Comparison of ENCODE assay signal across 8 mouse cellular contexts in the genomic region with DNA sequence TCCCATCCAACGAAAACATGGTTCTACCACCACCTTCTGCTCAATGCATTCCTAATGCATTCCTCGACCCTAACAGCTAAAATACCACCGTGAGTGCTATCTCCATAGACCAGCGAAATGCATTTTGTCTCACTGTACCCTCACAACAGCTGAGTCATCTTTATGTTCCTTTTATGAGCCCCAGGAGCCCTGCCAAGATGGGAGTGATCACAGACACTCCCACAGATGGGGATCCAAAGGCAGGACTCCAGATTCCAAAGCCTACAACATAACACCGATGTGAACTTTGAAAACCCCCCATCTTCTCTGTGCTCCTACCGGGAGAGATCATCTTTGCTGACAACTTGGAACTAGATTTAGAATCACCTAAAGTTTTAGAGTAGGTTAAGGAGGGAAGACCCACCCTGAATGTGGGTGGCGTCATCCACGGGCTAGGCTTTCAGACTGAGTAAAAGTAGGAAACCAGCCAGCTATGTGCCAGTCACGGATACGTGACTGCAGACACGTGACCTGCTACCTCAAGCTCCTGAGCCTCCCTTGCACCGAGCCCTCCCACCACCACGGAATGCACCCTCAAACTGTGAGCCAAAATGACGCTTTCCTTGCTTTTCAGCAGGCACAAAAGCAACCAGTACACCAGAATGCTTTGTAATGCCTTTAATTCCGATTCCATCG. TPM values are rescaled to one million over a fixed set of nuclear protein-coding genes. Genes with fewer than 3 reads are reported as not detected.
DNase-seq lines count a peak whose midpoint lies in the region; ATAC-seq lines count a peak whose summit lies in the region.

No protein-coding gene starts in this region.

- WGBS in neural tube, embryonic 11.5 days: 92% methylated on average over 16 of the region's 16 CpGs

- H3K9ac ChIP-seq in neural tube, embryonic 11.5 days (ENCODE audit: low read length): no peak overlapping the region

- no peak overlapping the region for H3K4me3 ChIP-seq in neural tube, embryonic 11.5 days (ENCODE audit: low read depth, low read length)

- no peaks in the 10 kb centered on the region for H3K9me3 ChIP-seq in neural tube, embryonic 11.5 days (ENCODE audit: control insufficient read depth, low read length)

- no peaks in the 10 kb centered on the region for H3K36me3 ChIP-seq in neural tube, embryonic 11.5 days (ENCODE audit: control insufficient read depth, insufficient read depth, low read length)

- H3K27me3 ChIP-seq in neural tube, embryonic 11.5 days (ENCODE audit: control insufficient read depth, insufficient read depth, low read length): no peaks in the 10 kb centered on the region

- no peak for ATAC-seq in neural tube, embryonic 11.5 days (ENCODE audit: insufficient read depth, low FRiP score, low TSS enrichment)

- H3K4me2 ChIP-seq in neural tube, embryonic 11.5 days (ENCODE audit: low read depth): no peak overlapping the region

- H3K4me1 ChIP-seq in neural tube, embryonic 11.5 days (ENCODE audit: control insufficient read depth, insufficient read depth, low read length): peaks cover 8% of the 10 kb centered on the region

- peak; percentile 54 to 55 for DNase-seq in frontal cortex, postnatal 36 days (ENCODE audit: low spot score in 2 of 2)
- DNase-seq in frontal cortex, postnatal 25 days (ENCODE audit: low spot score in 2 of 2): no peak
- no peak for DNase-seq in neural tube, embryonic 11.5 days (ENCODE audit: low spot score)
- no peak for DNase-seq in neural tube, embryonic 10.5 days (ENCODE audit: extremely low spot score, low spot score)
- peak; percentile 40 to 51 for DNase-seq in kidney, postnatal 25 days
- DNase-seq in urinary bladder, postnatal 10 days (ENCODE audit: low spot score): peak; percentile 9
- no peak for DNase-seq in adrenal gland, postnatal 14 days
- DNase-seq in cerebellum, adult 8-10 months: no peak

- 0 out of 2 replicates have a peak overlapping the region, but pooled peaks have one; percentile 8 for H3K27ac ChIP-seq in neural tube, embryonic 11.5 days (ENCODE audit: low read depth, low read length)

RNA-seq across cellular contexts. Expression of gene Dnah8, which starts 14.7 kb away (rescaled TPM):
- 0.61 and 1.1 TPM in 2 replicates for polyA plus RNA-seq in neural tube, embryonic 11.5 days (2014; fragmentation: Nextera tagmentation; extraction: Ambion mirVana)
- total RNA-seq in adrenal gland, postnatal 14 days (2021): 1.3 and 2.7 TPM in 2 replicates

RNA-seq across cellular contexts. Expression of gene Glo1, which starts 17.2 kb away (rescaled TPM):
- polyA plus RNA-seq in neural tube, embryonic 11.5 days (2014; fragmentation: Nextera tagmentation; extraction: Ambion mirVana): 211 and 214 TPM in 2 replicates
- 105 and 123 TPM in 2 replicates for total RNA-seq in adrenal gland, postnatal 14 days (2021)

RNA-seq across cellular contexts. Expression of gene Btbd9, which starts 33.2 kb away (rescaled TPM):
- 56.5 and 60.6 TPM in 2 replicates for polyA plus RNA-seq in neural tube, embryonic 11.5 days (2014; fragmentation: Nextera tagmentation; extraction: Ambion mirVana)
- 35.9 and 36.9 TPM in 2 replicates for total RNA-seq in adrenal gland, postnatal 14 days (2021)

Comparison
In these comparisons a context has a peak if more than half of its experiments do, and no peak if none do; other contexts are left out.
1. DNase-seq: peak in frontal cortex, postnatal 36 days (2 of 2), kidney, postnatal 25 days (2 of 2) and urinary bladder, postnatal 10 days (single experiment); none in frontal cortex, postnatal 25 days (0 of 2), neural tube, embryonic 11.5 days (single experiment), neural tube, embryonic 10.5 days (single experiment), adrenal gland, postnatal 14 days (single experiment) and cerebellum, adult 8-10 months (single experiment).